Mouse (Mus musculus) skeletal muscle tissue, postnatal 0 days (tissue): ENCODE measurements around the gene Itpripl1. TPM values are rescaled to one million over a fixed set of nuclear protein-coding genes. Genes with fewer than 3 reads are reported as not detected.

ENCODE experiments used
- polyA plus RNA-seq: library from polyadenylated mRNA; unstranded; fragments of >200 nt; fragmentation: Nextera tagmentation; extraction: Ambion mirVana; gene quantifications from 2 replicates; pipeline ENCODE4 v1.2.1, GENCODE M21; 2015

Itpripl1 gene
- 9.9 and 12.2 TPM in 2 replicates for polyA plus RNA-seq

GRCm38 (mm10) chr2:127143158-127144063 is at the start of gene Itpripl1:
Gene Itpripl1 (minus strand): TSS chr2:127143442.

GRCm38 (mm10) chr2:127133621-127134461 is 9.4 kb downstream of the Itpripl1 start, which contains the start of gene Ncaph:
Gene Ncaph (minus strand): TSS chr2:127133954.

Other genes starting within 250 kb of the Itpripl1 start
- 29.0 and 32.8 TPM in 2 replicates for gene Sppl2a, start 210.2 kb downstream of the Itpripl1 start, polyA plus RNA-seq
- 5.2 and 6.1 TPM in 2 replicates for gene Ap4e1, start 134.7 kb downstream of the Itpripl1 start, polyA plus RNA-seq
- gene Blvra, start 72.8 kb downstream of the Itpripl1 start, polyA plus RNA-seq = 24.0 and 30.8 TPM in 2 replicates
- 14.4 and 16.8 TPM in 2 replicates for gene Ncaph, start 9.5 kb downstream of the Itpripl1 start, polyA plus RNA-seq
- gene 1810024B03Rik, start 64.8 kb upstream of the Itpripl1 start, polyA plus RNA-seq = 1.3 and 1.4 TPM in 2 replicates
- 15.6 and 18.9 TPM in 2 replicates for gene Snrnp200, start 64.9 kb upstream of the Itpripl1 start, polyA plus RNA-seq
- 57.0 and 59.0 TPM in 2 replicates for gene Ciao1, start 104.4 kb upstream of the Itpripl1 start, polyA plus RNA-seq
- gene Tmem127, start 104.5 kb upstream of the Itpripl1 start, polyA plus RNA-seq = 26.8 and 28.6 TPM in 2 replicates
- 106 and 128 TPM in 2 replicates for gene Stard7, start 126.8 kb upstream of the Itpripl1 start, polyA plus RNA-seq
- gene Dusp2, start 192.7 kb upstream of the Itpripl1 start, polyA plus RNA-seq = 8.7 and 11.3 TPM in 2 replicates
- gene Astl, start 195.2 kb upstream of the Itpripl1 start, polyA plus RNA-seq = 0.24 and 0.41 TPM in 2 replicates
- 1.4 and 1.5 TPM in 2 replicates for gene Adra2b, start 219.8 kb upstream of the Itpripl1 start, polyA plus RNA-seq